Mouse (Mus musculus) CH12.LX (cell line): ENCODE data around the gene Prr14.

Experiments used
- BHLHE40 ChIP-seq: IDR thresholded peaks from 2 replicates; pipeline ENCODE4 v1.6.1; 2011; ENCODE audit warnings: mild to moderate bottlenecking, low read depth, low read length, improper control_type of control experiment
- CHD1 ChIP-seq: IDR thresholded peaks from 2 replicates; pipeline ENCODE4 v1.6.1; 2012; ENCODE audit warnings: low read depth, low read length, improper control_type of control experiment, inconsistent platforms
- CTCF ChIP-seq, 2 experiments: IDR thresholded peaks in 1 of 2; conservative IDR thresholded peaks in 1 of 2; 2 replicates each; pipeline ENCODE4 v1.5.1; 2011 to 2012; ENCODE audit warnings: low read depth in 2 of 2, low read length in 2 of 2, improper control_type of control experiment in 1 of 2, inconsistent platforms in 1 of 2, mild to moderate bottlenecking in 1 of 2, moderate library complexity in 1 of 2
- E2F4 ChIP-seq: IDR thresholded peaks from 2 replicates; pipeline ENCODE4 v1.6.1; 2011; ENCODE audit warnings: low read depth, low read length, improper control_type of control experiment; ENCODE audit not compliant: insufficient replicate concordance
- EP300 ChIP-seq: IDR thresholded peaks from 2 replicates; pipeline ENCODE4 v1.6.1; 2011; ENCODE audit warnings: low read length, improper control_type of control experiment
- ETS1 ChIP-seq: conservative IDR thresholded peaks from 2 replicates; pipeline ENCODE4 v1.6.1; 2012; ENCODE audit warnings: low read depth, mild to moderate bottlenecking, inconsistent platforms, low read length, improper control_type of control experiment, moderate library complexity
- GABPA ChIP-seq: IDR thresholded peaks from 2 replicates; pipeline ENCODE4 v1.6.1; 2012; ENCODE audit warnings: low read depth, low read length, improper control_type of control experiment, inconsistent platforms; ENCODE audit not compliant: insufficient replicate concordance
- KAT2A ChIP-seq: IDR thresholded peaks from 2 replicates; pipeline ENCODE4 v1.6.1; 2012; ENCODE audit warnings: low read length, improper control_type of control experiment, inconsistent platforms; ENCODE audit not compliant: insufficient replicate concordance
- MXI1 ChIP-seq: IDR thresholded peaks from 2 replicates; pipeline ENCODE4 v1.6.1; 2011; ENCODE audit warnings: mild to moderate bottlenecking, low read depth, low read length, improper control_type of control experiment
- PAX5 ChIP-seq: IDR thresholded peaks from 2 replicates; pipeline ENCODE4 v1.6.1; 2012; ENCODE audit warnings: low read length, inconsistent platforms, mixed read lengths
- POLR2A ChIP-seq: IDR thresholded peaks from 2 replicates; pipeline ENCODE4 v1.6.1; 2011; ENCODE audit warnings: low read depth, mild to moderate bottlenecking, improper control_type of control experiment, low read length
- USF2 ChIP-seq: conservative IDR thresholded peaks from 2 replicates; pipeline ENCODE4 v1.6.1; 2011; ENCODE audit warnings: low read depth, low read length, improper control_type of control experiment
- ZKSCAN1 ChIP-seq: IDR thresholded peaks from 2 replicates; pipeline ENCODE4 v1.6.1; 2012; ENCODE audit warnings: low read depth, inconsistent platforms, low read length, improper control_type of control experiment, borderline replicate concordance

DNA sequence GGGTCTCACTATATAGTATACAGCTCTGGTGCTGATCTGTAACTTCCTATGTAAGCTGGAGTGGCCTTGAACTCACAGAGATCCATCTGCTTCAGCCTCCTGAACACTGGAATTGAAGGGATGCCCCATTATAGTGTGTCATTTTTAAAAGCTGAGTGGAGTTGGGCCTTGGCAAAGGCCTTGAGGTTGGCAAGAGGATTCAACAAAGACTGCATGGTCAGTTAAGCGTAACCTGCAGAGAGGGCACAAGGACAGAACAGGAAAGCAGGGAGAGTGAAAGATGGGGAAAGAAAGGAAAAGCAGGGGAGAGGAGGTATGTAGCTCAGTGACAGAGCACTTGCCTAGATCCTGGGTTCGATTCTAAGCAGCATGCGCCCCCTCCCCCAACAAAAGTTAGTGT lies 34.1 kb upstream of the Prr14 start:
- TF ChIP-seq CTCF (conservative IDR thresholded peaks at IDR 0.05 in 1 of 2, IDR thresholded peaks at IDR 0.05 in 1 of 2; ENCODE audit: low read depth in 2 of 2, low read length in 2 of 2): no peak
- no peak for TF ChIP-seq KAT2A
- no peak for TF ChIP-seq USF2
- TF ChIP-seq E2F4: no peak
- no peak for TF ChIP-seq POLR2A
- TF ChIP-seq EP300: no peak
- TF ChIP-seq PAX5: no peak
- TF ChIP-seq ZKSCAN1: no peak
- TF ChIP-seq GABPA: no peak
- TF ChIP-seq BHLHE40: no peak
- TF ChIP-seq ETS1: no peak
- no peak for TF ChIP-seq MXI1
- no peak for TF ChIP-seq CHD1
